Mouse (Mus musculus) heart, embryonic 13.5 days (tissue): ENCODE data around the gene Clta. TPM values are rescaled to one million over a fixed set of nuclear protein-coding genes. Genes with fewer than 3 reads are reported as not detected.

Experiments
- ATAC-seq: fragments of 200-750 bp; cut with Nextera tagmentation; 2 replicates; pipeline ENCODE4 v1.8.0; 2017; ENCODE audit warnings: moderate TSS enrichment; ENCODE audit not compliant: insufficient number of reproducible peaks, low FRiP score, low TSS enrichment; ENCODE audit errors: extremely low read depth
- H3K27ac ChIP-seq: fragments of 300-500 bp; sonication (generic); replicated peaks from 2 replicates; pipeline ENCODE4 v1.5.1; 2015; ENCODE audit warnings: moderate library complexity, mild to moderate bottlenecking, inconsistent platforms
- H3K27me3 ChIP-seq: fragments of 300-500 bp; sonication (generic); replicated peaks from 2 replicates; pipeline ENCODE4 v1.6.1; 2015; ENCODE audit warnings: mild to moderate bottlenecking, inconsistent platforms
- H3K36me3 ChIP-seq: fragments of 300-500 bp; sonication (generic); 2 replicates; pipeline ENCODE4 v1.6.1; 2015; ENCODE audit warnings: mild to moderate bottlenecking, inconsistent platforms
- H3K4me1 ChIP-seq: fragments of 300-500 bp; sonication (generic); 2 replicates; pipeline ENCODE4 v1.6.1; 2015; ENCODE audit warnings: inconsistent platforms
- H3K4me2 ChIP-seq: fragments of 300-500 bp; sonication (generic); 2 replicates; pipeline ENCODE4 v1.6.1; 2015; ENCODE audit warnings: inconsistent platforms, mild to moderate bottlenecking, moderate library complexity
- H3K4me3 ChIP-seq: fragments of 300-500 bp; sonication (generic); 2 replicates; pipeline ENCODE4 v1.5.1; 2015; ENCODE audit warnings: moderate library complexity, mild to moderate bottlenecking, inconsistent platforms
- H3K9ac ChIP-seq: fragments of 300-500 bp; sonication (generic); 2 replicates; pipeline ENCODE4 v1.6.1; 2015; ENCODE audit warnings: inconsistent platforms, mild to moderate bottlenecking, moderate library complexity
- H3K9me3 ChIP-seq: fragments of 300-500 bp; sonication (generic); 2 replicates; pipeline ENCODE4 v1.6.1; 2016; ENCODE audit warnings: inconsistent platforms
- WGBS: fragments of 180-500 bp; shearing (Covaris S2); methylation state at CpG from one replicate; pipeline ENCODE4 v1.1.7; 2015; ENCODE audit warnings: mixed read lengths; 5-methylcytosine and 5-hydroxymethylcytosine counted together
- polyA plus RNA-seq: library from polyadenylated mRNA; unstranded; fragments of >200 nt; fragmentation: Nextera tagmentation; extraction: Ambion mirVana; gene quantifications from 2 replicates; pipeline ENCODE4 v1.2.1, GENCODE M21; 2015

Clta gene
- polyA plus RNA-seq, 1 experiment from 2014 or later: 140 TPM

DNA sequence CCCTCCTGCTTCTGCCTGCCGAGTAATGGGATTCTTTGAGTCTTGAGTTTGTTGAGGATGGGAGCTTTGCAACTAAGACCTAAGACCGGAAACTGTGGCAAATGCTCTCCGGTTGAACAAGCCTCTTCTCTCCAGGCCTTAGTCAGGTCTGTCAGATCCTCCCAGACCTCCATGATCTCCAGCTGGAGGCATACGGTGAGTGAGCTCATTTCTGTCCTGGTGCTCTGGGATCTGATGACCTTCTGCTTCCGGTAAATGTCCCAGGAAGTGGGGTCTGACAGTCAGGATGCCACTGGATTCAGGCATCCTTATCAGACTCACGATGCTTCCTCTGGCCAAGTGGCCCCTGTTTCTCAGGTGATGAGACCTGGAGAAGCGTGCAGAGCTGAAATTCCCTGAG is 23.0 kb upstream of the Clta start:
- no peak overlapping the region for H3K4me2 ChIP-seq
- H3K36me3 ChIP-seq: peaks cover 10% of the 10 kb centered on the region
- no peaks in the 10 kb centered on the region for H3K9me3 ChIP-seq
- H3K27me3 ChIP-seq: peaks cover 7% of the 10 kb centered on the region; the same call in 1 of the 2 replicates
- WGBS: 68% methylated on average over 7 of the region's 7 CpGs
- H3K4me3 ChIP-seq: no peak overlapping the region
- no peak overlapping the region for H3K9ac ChIP-seq
- no peak overlapping the region for H3K27ac ChIP-seq
- H3K4me1 ChIP-seq: peaks cover 25% of the 10 kb centered on the region
- no peak for ATAC-seq

GRCm38 (mm10) chr4:43982053-43982732 is 22.1 kb upstream of the Clta start:
- peak overlapping the region; percentile 34 for H3K27ac ChIP-seq
- ATAC-seq: peak; percentile 69
- H3K4me3 ChIP-seq: peak overlapping the region; percentile 45
- peak overlapping the region; percentile 69 for H3K4me2 ChIP-seq
- peaks cover 25% of the 10 kb centered on the region for H3K4me1 ChIP-seq
- H3K36me3 ChIP-seq: peaks cover 4% of the 10 kb centered on the region
- no peaks in the 10 kb centered on the region for H3K9me3 ChIP-seq
- WGBS: 1% methylated on average over 24 of the region's 24 CpGs
- peak overlapping the region; percentile 77 for H3K9ac ChIP-seq
- peaks cover 7% of the 10 kb centered on the region; the same call in 1 of the 2 replicates for H3K27me3 ChIP-seq

GRCm38 (mm10) chr4:43983181-43983580 is 21.1 kb upstream of the Clta start, which contains the start of gene Ccin:
Gene Ccin, plus strand, starts transcription at chr4:43983483.
- WGBS: 69% methylated on average over 11 of the region's 11 CpGs
- peaks cover 20% of the 10 kb centered on the region for H3K4me1 ChIP-seq
- H3K4me2 ChIP-seq: peak within 1 kb of the TSS; percentile 69
- H3K9me3 ChIP-seq: no peaks in the 10 kb centered on the region
- H3K9ac ChIP-seq: peak within 1 kb of the TSS; percentile 77
- H3K36me3 ChIP-seq: no peaks in the 10 kb centered on the region
- peak within 1 kb of the TSS; percentile 34 for H3K27ac ChIP-seq
- no peak for ATAC-seq
- H3K4me3 ChIP-seq: peak within 1 kb of the TSS; percentile 45
- H3K27me3 ChIP-seq: peaks cover 7% of the 10 kb centered on the region; the same call in 1 of the 2 replicates

DNA sequence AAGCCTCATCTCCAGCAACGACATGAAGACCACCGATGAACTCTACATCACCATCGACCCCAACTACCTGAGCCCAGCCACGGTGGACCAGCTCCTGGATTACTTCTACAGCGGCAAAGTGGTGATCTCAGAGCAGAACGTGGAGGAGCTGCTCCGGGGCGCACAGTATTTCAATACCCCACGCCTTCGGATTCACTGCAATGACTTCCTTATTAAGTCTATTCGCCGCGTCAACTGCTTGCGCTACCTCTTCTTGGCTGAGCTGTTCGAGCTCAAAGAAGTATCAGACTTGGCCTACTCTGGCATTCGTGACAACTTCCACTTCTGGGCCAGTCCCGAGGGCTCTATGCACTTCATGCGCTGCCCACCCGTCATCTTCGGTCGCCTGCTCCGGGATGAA is 20.5 kb upstream of the Clta start:
- Histone ChIP-seq H3K9ac (no peak overlapping the region), H3K4me1 (peaks cover 14% of the 10 kb centered on the region), H3K4me2 (no peak overlapping the region), H3K27me3 (peaks cover 7% of the 10 kb centered on the region; the same call in 1 of the 2 replicates), H3K36me3 (no peaks in the 10 kb centered on the region), H3K27ac (no peak overlapping the region), H3K9me3 (no peaks in the 10 kb centered on the region), H3K4me3 (no peak overlapping the region)
- ATAC-seq: no peak
- WGBS: 83% methylated on average over 22 of the region's 22 CpGs

DNA sequence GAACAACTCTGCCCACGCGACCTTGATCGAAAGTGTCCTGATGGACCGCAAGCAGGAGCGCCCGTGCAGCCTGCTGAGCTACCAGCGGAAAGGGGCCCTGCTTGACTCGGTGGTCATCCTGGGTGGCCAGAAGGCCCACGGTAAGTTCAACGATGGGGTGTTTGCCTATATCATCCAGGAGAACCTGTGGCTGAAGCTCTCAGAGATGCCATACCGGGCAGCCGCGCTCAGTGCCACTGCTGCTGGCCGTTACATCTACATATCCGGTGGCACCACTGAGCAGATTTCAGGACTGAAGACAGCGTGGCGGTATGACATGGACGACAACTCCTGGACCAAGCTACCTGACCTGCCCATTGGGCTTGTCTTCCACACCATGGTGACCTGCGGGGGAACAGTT is 19.9 kb upstream of the Clta start:
- Histone ChIP-seq H3K9me3 (no peaks in the 10 kb centered on the region), H3K9ac (no peak overlapping the region), H3K4me2 (no peak overlapping the region), H3K27me3 (peaks cover 7% of the 10 kb centered on the region; the same call in 1 of the 2 replicates), H3K4me3 (no peak overlapping the region), H3K4me1 (peaks cover 9% of the 10 kb centered on the region), H3K27ac (no peak overlapping the region), H3K36me3 (no peaks in the 10 kb centered on the region)
- WGBS: 85% methylated on average over 19 of the region's 19 CpGs
- no peak for ATAC-seq

DNA sequence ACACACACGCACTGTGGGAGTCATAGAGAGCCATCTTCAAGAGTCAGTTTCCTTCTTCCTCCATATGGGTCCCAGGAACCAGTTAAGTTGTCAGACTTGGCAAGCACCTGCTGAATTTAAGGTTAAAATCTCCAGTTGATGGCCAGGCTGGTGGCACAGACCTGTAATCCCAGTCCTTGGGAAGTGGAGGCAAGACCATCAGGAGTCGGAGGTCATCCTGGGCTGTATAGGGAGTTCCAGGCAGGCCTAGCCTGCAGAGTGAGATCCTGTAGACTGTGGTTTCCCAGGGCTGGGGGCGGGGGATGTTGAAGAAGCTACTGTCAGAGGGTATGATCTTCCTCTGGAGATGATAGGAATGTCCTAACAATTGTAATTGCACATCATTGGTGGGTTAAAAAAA is 15.3 kb upstream of the Clta start:
- no peak overlapping the region for H3K9ac ChIP-seq
- H3K27me3 ChIP-seq: no peaks in the 10 kb centered on the region
- 79% methylated on average over 3 of the region's 3 CpGs for WGBS
- H3K4me1 ChIP-seq: no peaks in the 10 kb centered on the region
- no peak for ATAC-seq
- H3K4me2 ChIP-seq: no peak overlapping the region
- H3K27ac ChIP-seq: no peak overlapping the region
- no peaks in the 10 kb centered on the region for H3K9me3 ChIP-seq
- H3K36me3 ChIP-seq: no peaks in the 10 kb centered on the region
- H3K4me3 ChIP-seq: no peak overlapping the region

- Histone ChIP-seq H3K4me2 (no peak overlapping the region), H3K4me1 (no peaks in the 10 kb centered on the region), H3K9ac (no peak overlapping the region), H3K4me3 (no peak overlapping the region), H3K27me3 (no peaks in the 10 kb centered on the region), H3K36me3 (no peaks in the 10 kb centered on the region), H3K9me3 (no peaks in the 10 kb centered on the region), H3K27ac (no peak overlapping the region)
- 86% methylated on average over 11 of the region's 11 CpGs for WGBS
- no peak for ATAC-seq
Measured at GRCm38 (mm10) chr4:43993072-43993471, 11.2 kb upstream of the Clta start.

DNA sequence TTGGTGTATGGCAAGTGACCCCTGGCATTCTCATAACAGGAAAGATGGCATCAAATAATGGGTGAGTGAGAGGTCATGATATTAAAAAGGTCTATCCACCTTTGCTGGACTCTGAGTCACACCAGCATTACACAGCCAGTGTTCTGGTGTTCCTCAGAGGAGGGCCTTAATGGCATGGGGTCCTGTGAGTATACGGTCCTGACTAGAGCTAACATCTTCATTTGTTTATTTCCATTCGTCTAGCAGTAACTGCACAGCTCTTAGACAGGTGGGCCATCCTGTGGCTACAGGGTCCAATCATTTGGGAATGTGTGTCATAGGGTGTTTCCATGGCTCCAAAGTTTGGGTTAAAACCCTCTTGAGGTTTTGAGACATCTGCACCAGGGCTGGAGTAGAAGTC is 9.9 kb upstream of the Clta start:
- Histone ChIP-seq H3K36me3 (no peaks in the 10 kb centered on the region), H3K4me1 (no peaks in the 10 kb centered on the region), H3K9ac (no peak overlapping the region), H3K9me3 (0 out of 2 replicates have a peak, but pooled peaks cover 5% of the 10 kb centered on the region), H3K27ac (no peak overlapping the region), H3K4me2 (no peak overlapping the region), H3K4me3 (no peak overlapping the region), H3K27me3 (no peaks in the 10 kb centered on the region)
- 71% methylated on average over 2 of the region's 2 CpGs for WGBS
- ATAC-seq: no peak

DNA sequence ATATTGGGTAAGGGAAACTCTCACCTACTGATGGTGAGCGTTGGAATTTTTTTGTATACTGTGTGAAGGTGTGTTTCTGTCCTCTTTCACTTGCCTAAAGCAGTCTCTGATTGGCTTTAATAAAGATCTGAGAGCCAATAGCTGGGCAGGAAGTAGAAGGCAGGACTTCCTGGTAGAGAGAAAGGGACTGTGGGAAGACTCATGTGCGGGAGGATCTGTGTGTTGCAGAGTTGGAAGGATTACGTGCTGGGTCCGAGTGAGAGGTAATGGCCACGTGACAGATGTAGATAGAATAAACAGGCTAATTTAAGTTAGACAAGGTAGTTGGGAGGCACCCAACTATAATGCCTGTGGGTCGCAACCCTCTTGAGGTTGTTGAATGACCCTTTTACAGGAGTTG is 630 bp upstream of the Clta start:
- H3K27ac ChIP-seq: no peak overlapping the region
- no peak overlapping the region for H3K4me3 ChIP-seq
- WGBS: 74% methylated on average over 6 of the region's 6 CpGs
- ATAC-seq: no peak
- no peaks in the 10 kb centered on the region for H3K27me3 ChIP-seq
- no peaks in the 10 kb centered on the region for H3K4me1 ChIP-seq
- H3K36me3 ChIP-seq: no peaks in the 10 kb centered on the region
- 0 out of 2 replicates have a peak overlapping the region, but pooled peaks have one; percentile 28 for H3K4me2 ChIP-seq
- H3K9ac ChIP-seq: no peak overlapping the region
- 0 out of 2 replicates have a peak, but pooled peaks cover 5% of the 10 kb centered on the region for H3K9me3 ChIP-seq

GRCm38 (mm10) chr4:44004623-44005409 is 564 bp downstream of the Clta start:
- 68% methylated on average over 3 of the region's 3 CpGs for WGBS
- ATAC-seq: no peak
- Histone ChIP-seq H3K4me3 (no peak overlapping the region), H3K36me3 (no peaks in the 10 kb centered on the region), H3K4me2 (peak overlapping the region; percentile 28; the same call in 1 of the 2 replicates), H3K27me3 (no peaks in the 10 kb centered on the region), H3K27ac (no peak overlapping the region), H3K4me1 (no peaks in the 10 kb centered on the region), H3K9me3 (no peaks in the 10 kb centered on the region), H3K9ac (no peak overlapping the region)

DNA sequence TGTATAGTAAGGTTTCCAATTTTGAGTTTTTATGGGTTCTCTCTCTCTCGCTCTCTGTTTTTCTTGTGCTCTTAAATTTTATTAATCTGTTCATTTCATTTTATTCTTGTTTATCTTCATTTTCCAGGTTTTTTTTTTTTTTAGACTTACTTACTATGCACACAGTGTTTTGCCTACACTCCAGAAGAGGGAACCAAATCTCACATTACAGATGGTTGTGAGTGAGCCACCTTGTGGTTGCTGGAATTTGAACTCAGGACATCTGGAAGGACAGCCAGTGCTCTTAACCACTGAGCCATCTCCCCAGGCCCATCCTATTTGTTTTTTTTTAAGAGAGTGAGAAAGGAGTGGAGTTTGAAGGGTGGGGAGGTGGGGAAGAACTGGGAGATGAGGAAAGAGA is 5.9 kb downstream of the Clta start:
- H3K9me3 ChIP-seq: no peaks in the 10 kb centered on the region
- H3K27ac ChIP-seq: no peak overlapping the region
- no peak for ATAC-seq
- H3K4me2 ChIP-seq: no peak overlapping the region
- H3K36me3 ChIP-seq: peaks cover 5% of the 10 kb centered on the region
- H3K27me3 ChIP-seq: no peaks in the 10 kb centered on the region
- 92% methylated on average over 1 of the region's 1 CpGs for WGBS
- no peak overlapping the region for H3K9ac ChIP-seq
- no peak overlapping the region for H3K4me3 ChIP-seq
- peaks cover 24% of the 10 kb centered on the region for H3K4me1 ChIP-seq
